Mouse (Mus musculus) gonadal fat pad, adult 2 months (tissue): Measurements from ENCODE around the gene Plppr2. TPM values are rescaled to one million over a fixed set of nuclear protein-coding genes. Genes with fewer than 3 reads are reported as not detected.

Experiments used
- DNase-seq: peaks from one replicate; pipeline ENCODE4 v3.0.0-alpha.2; 2012; ENCODE audit warnings: low read depth
- polyA plus RNA-seq: library from polyadenylated mRNA; depleted of rRNA; stranded (reverse); fragments of >200 nt; gene quantifications from 2 replicates; pipeline ENCODE4 v1.2.3, GENCODE M21; 2012; rRNA removed

Gene Plppr2
- polyA plus RNA-seq = 9.2 and 9.8 TPM in 2 replicates

DNA sequence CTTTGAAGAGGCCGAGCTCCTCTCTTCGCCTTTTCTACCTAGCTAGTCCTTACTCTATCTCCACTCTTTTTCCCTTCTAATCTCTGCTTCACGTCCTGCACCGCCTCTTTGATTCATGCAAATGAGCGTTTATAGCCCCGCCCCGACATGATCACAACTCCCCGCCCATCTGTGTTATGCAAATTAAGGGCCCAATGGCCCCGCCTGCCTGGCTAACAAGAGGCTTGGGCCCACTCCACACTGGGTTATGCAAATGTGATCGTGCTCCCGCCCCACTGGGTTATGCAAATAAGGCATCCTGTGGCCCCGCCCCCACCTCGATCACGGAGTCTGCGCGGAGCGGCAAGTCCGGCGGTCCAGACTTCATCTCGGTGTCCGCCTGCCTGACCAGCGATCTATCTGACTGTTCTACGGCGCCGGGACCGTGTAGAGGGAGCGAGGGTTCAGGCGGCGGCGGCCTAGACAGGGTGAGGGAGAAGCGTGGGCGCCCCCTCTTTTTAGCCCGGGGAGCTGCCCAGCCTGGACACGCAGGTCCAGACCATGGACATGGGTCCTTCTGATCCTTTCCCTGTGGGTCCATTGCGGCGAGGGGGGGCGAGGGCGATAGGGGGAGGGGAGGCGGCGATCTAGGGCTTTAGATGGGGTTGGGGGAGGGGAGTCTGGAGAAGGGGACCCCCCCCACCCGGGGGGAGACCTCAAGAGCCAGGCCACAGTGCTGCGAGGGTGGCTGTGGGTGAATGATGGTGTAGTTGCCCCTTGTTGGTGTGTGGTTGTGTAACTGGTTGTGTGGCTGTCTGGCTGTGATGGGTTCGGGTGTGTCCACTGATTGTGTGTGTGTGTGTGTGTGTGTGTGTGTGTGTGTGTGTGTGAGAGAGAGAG, at the start of gene Plppr2:
Gene Plppr2 (plus strand): TSS at position 342 of the 879 bp plus-strand sequence.
- no peak for DNase-seq

GRCm38 (mm10) chr9:21889229-21889628, 47.6 kb upstream of the Plppr2 start:
- DNase-seq = no peak

- DNase-seq = no peak
These were observed 35.5 kb upstream of the Plppr2 start for GRCm38 (mm10) chr9:21901223-21901820.

DNA sequence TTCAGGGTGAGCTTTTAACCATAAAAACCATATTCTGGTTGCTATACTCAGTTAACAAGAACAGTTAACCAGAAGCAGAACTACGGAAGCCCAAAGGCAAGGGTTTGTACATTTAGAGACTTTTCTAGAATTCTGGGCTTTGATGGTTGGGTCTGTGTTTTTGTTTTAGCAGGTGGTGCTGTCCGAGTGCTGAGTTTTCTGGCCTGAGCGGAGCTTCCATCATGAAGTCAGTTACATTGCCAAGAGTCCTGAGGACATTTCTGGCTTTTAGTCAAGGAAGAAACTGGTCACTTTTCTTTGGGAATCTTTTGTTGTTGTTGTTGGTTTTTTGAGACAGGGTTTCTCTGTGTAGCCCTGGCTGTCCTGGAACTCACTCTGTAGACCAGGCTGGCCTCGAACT, 32.8 kb upstream of the Plppr2 start:
- DNase-seq = no peak

- no peak for DNase-seq
These were observed 28.6 kb upstream of the Plppr2 start for GRCm38 (mm10) chr9:21908216-21908615.

- no peak for DNase-seq
These were observed 27.2 kb upstream of the Plppr2 start for GRCm38 (mm10) chr9:21909474-21910223.

- DNase-seq = no peak
These were observed 19.9 kb upstream of the Plppr2 start for GRCm38 (mm10) chr9:21916851-21917492.

- DNase-seq = no peak
These were observed 19.3 kb upstream of the Plppr2 start for GRCm38 (mm10) chr9:21917493-21918034.

GRCm38 (mm10) chr9:21918035-21918592, 18.7 kb upstream of the Plppr2 start, which contains the start of gene Rab3d:
Gene Rab3d, minus strand, starts transcription at chr9:21918192.
- no peak for DNase-seq

- DNase-seq = peak; percentile 93
These were observed 18.0 kb upstream of the Plppr2 start for GRCm38 (mm10) chr9:21918692-21919384.

- no peak for DNase-seq
These were observed 13.8 kb upstream of the Plppr2 start for GRCm38 (mm10) chr9:21923036-21923435.

- no peak for DNase-seq
These were observed 13.2 kb upstream of the Plppr2 start for GRCm38 (mm10) chr9:21923490-21924098.

- DNase-seq = peak; percentile 87
These were observed 12.7 kb upstream of the Plppr2 start for GRCm38 (mm10) chr9:21924099-21924493.

DNA sequence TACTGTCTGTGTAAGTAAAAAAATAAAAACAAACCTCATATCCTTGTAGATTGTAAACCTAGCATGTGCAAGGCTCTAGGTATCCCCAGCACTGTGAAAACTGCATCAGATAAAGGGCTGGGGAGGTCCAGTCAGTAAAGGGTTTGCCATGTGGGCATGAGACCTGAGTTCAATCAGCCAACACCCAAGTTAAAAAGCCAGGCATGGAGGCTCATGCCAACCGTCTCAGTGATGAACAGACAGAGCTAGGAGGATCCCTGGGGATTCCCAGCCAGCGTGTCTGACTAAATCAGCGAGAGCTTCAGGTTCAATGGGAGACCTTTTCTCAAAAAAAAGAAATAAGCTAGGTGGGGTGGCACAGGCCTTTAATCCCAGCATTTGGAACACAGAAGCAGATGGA, 11.8 kb upstream of the Plppr2 start:
- DNase-seq = no peak

GRCm38 (mm10) chr9:21925506-21925905, 11.3 kb upstream of the Plppr2 start:
- DNase-seq = no peak

DNA sequence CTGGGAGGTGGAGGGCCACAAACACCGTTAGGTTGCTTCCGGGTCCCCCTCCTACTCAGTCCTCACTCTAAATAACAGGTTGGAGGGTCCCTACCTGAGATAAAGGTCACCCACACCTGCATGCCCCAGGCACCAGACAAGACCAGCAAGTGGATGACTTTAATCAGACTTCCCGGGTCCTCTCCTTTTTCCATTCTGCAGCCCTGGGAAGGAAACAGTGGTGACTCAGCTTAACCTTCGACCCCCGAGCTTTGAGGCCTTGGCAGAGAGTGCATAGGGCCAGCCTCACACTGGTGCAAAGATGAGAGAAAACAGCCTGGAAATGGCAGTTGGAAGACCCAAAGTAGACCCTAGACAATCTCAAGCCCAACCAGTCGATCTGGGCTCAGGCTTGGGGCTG, 10.7 kb upstream of the Plppr2 start:
- DNase-seq = no peak

GRCm38 (mm10) chr9:21926784-21927183, 10.0 kb upstream of the Plppr2 start:
- no peak for DNase-seq

DNA sequence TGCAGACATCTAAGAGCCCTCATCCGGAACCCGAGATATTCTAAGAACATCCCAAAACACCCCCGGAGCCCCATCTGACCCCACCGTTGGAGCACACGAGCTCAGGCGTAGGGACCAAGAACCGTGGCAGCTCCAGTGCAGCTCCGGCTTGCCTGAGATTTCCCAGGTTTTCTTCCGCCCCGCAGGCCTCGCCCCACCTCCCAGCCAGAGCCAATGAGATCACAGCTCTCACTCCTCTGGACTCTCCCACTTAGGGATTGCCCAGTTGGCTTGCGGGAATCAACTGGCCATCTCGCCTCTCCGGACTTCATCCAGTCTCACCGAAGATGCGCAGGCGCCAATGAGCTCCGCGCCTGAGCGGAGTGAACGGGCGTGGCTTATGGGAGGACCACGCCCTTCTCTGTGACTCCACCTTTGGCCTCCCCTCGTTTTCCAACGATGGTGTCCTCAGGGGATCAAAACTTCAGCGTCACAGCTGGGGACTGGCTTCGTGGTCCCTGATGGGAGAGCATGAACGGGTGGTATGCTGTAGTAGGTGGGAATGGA, 9.6 kb upstream of the Plppr2 start, which contains the start of the genes Ccdc159 and Tmem205:
Gene Ccdc159 (plus strand): TSS at position 264 of the 546 bp plus-strand sequence.
Gene Tmem205 (minus strand): TSS at position 349 of the 546 bp plus-strand sequence.
- DNase-seq = peak; percentile 91

DNA sequence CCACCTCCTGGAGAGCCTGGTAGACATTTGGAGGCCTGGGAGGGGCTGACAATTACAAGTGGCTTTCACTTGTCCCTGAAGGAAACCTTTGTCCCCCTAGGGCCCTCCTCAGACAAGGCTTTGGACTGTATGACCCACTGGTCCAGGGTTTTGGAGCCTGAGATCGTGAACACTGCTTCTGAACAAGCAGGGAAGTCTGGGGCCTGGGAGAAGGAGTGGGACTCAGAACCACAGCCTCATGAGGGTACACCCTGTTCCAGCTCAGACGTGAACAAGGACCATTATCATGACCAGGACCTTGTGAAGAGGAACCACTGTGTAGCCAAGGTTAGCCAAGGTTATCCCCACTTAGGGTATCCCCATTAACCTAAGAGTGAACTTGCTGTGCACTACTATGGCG, 7.6 kb upstream of the Plppr2 start:
- DNase-seq = no peak

- DNase-seq = no peak
These were observed 4.8 kb upstream of the Plppr2 start for GRCm38 (mm10) chr9:21932006-21932405.
